Mouse (Mus musculus) heart, embryonic 15.5 days (tissue): Measurements from ENCODE around the gene Safb. TPM values are rescaled to one million over a fixed set of nuclear protein-coding genes. Genes with fewer than 3 reads are reported as not detected.

Experiments
- ATAC-seq: fragments of 200-750 bp; cut with Nextera tagmentation; replicated peaks from 2 replicates; pipeline ENCODE4 v1.8.0; 2017; ENCODE audit warnings: low read depth, moderate TSS enrichment; ENCODE audit not compliant: insufficient number of reproducible peaks, insufficient read depth, low FRiP score
- H3K27ac ChIP-seq: fragments of 300-500 bp; sonication (generic); 2 replicates; pipeline ENCODE4 v1.5.1; 2015; ENCODE audit warnings: mild to moderate bottlenecking, inconsistent platforms
- H3K27me3 ChIP-seq: fragments of 300-500 bp; sonication (generic); 2 replicates; pipeline ENCODE4 v1.6.1; 2015; ENCODE audit warnings: inconsistent platforms
- H3K36me3 ChIP-seq: fragments of 300-500 bp; sonication (generic); 2 replicates; pipeline ENCODE4 v1.6.1; 2015; ENCODE audit warnings: mild to moderate bottlenecking, inconsistent platforms
- H3K4me1 ChIP-seq: fragments of 300-500 bp; sonication (generic); replicated peaks from 2 replicates; pipeline ENCODE4 v1.6.1; 2015; ENCODE audit warnings: inconsistent platforms
- H3K4me2 ChIP-seq: fragments of 300-500 bp; sonication (generic); 2 replicates; pipeline ENCODE4 v1.6.1; 2015; ENCODE audit warnings: inconsistent platforms, mild to moderate bottlenecking, moderate library complexity
- H3K4me3 ChIP-seq: fragments of 300-500 bp; sonication (generic); 2 replicates; pipeline ENCODE4 v1.5.1; 2015; ENCODE audit warnings: mild to moderate bottlenecking, inconsistent platforms
- H3K9ac ChIP-seq: fragments of 300-500 bp; sonication (generic); 2 replicates; pipeline ENCODE4 v1.6.1; 2015; ENCODE audit warnings: mild to moderate bottlenecking, inconsistent platforms
- H3K9me3 ChIP-seq: fragments of 300-500 bp; sonication (generic); replicated peaks from 2 replicates; pipeline ENCODE4 v1.6.1; 2016; ENCODE audit warnings: inconsistent platforms
- WGBS: fragments of 180-500 bp; shearing (Covaris S2); methylation state at CpG from one replicate; pipeline ENCODE4 v1.1.7; 2015; ENCODE audit warnings: mixed read lengths; 5-methylcytosine and 5-hydroxymethylcytosine counted together
- polyA plus RNA-seq: library from polyadenylated mRNA; unstranded; fragments of >200 nt; fragmentation: Nextera tagmentation; extraction: Ambion mirVana; gene quantifications from 2 replicates; pipeline ENCODE4 v1.2.1, GENCODE M21; 2015

Safb gene
- polyA plus RNA-seq, 1 experiment from 2014 or later = 71.2 TPM

DNA sequence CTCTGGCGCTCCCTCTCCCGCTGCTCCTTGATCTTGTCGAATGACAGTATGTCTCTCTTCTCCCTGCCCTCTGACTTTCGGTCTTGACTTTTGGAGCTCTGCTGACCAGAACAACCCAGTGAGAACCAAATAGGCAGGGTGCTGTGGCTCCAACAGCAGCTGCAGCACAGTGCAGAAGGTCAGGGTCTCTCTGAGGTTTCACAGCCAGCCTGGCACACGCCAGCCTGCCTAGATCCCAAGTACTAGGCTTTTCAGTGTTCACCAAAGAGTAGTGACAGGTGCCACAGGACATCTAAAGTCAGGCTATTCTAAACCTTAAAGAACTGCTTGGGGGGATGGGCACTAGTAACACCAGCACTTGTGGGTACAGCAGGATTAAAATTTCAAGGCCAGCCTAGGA is 17.7 kb upstream of the Safb start:
- no peak for ATAC-seq
- H3K9ac ChIP-seq = no peak overlapping the region
- H3K4me3 ChIP-seq = no peak overlapping the region
- no peak overlapping the region for H3K27ac ChIP-seq
- H3K36me3 ChIP-seq = peaks cover 96% of the 10 kb centered on the region
- no peak overlapping the region for H3K4me2 ChIP-seq
- WGBS = 89% methylated on average over 5 of the region's 5 CpGs
- H3K4me1 ChIP-seq = no peaks in the 10 kb centered on the region
- H3K9me3 ChIP-seq = no peaks in the 10 kb centered on the region
- no peaks in the 10 kb centered on the region for H3K27me3 ChIP-seq

DNA sequence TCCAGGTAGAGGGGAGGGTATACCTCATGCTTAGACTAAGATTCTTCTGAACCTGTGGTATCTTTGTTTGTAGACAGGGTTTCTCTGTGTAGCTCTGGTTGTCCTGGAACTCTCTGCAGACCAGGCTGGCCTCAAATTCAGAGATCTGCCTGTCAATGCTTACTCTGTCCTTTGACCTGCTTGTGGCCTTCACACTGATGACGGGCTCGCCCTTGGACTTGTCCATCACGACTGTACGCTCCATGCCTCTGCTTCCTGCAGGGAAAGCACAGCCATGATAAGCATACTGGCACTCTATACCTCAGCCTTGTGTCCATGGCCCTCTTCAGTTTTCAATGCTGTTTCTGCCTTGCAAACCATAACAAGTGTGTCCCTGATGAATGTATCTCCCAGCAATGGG is 17.3 kb upstream of the Safb start:
- WGBS = 83% methylated on average over 4 of the region's 4 CpGs
- peaks cover 96% of the 10 kb centered on the region for H3K36me3 ChIP-seq

DNA sequence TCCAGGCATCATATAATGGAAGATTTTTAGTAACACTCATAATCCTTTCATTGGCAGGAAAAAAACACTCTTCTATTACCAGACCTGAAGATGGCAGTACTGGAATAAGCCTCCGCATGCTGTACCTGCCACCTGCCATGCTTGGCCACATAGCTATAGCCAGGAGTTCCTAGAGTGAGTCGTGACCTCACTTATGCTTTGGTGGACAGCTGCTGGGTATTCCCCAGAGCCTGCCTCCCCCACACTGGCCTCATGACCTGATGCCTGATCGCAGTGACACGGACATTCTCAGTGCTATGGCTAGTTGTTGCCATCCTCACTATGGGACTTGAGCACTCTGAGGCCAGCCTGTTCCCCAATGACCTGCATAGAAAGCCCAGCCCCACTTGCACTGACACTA is 14.3 kb upstream of the Safb start:
- Histone ChIP-seq H3K27ac (no peak overlapping the region), H3K4me1 (0 out of 2 replicates have a peak, but pooled peaks cover 4% of the 10 kb centered on the region), H3K4me3 (no peak overlapping the region), H3K9ac (no peak overlapping the region), H3K27me3 (no peaks in the 10 kb centered on the region), H3K9me3 (no peaks in the 10 kb centered on the region), H3K36me3 (peaks cover 94% of the 10 kb centered on the region), H3K4me2 (no peak overlapping the region)
- no peak for ATAC-seq
- 84% methylated on average over 4 of the region's 4 CpGs for WGBS

More for the DNA sequence above, 17.3 kb upstream of the Safb start:
- H3K27me3 ChIP-seq = no peaks in the 10 kb centered on the region
- no peaks in the 10 kb centered on the region for H3K9me3 ChIP-seq
- no peak overlapping the region for H3K4me2 ChIP-seq
- no peak overlapping the region for H3K27ac ChIP-seq
- H3K4me3 ChIP-seq = no peak overlapping the region
- ATAC-seq = no peak
- no peak overlapping the region for H3K9ac ChIP-seq
- H3K4me1 ChIP-seq = 0 out of 2 replicates have a peak, but pooled peaks cover 2% of the 10 kb centered on the region

DNA sequence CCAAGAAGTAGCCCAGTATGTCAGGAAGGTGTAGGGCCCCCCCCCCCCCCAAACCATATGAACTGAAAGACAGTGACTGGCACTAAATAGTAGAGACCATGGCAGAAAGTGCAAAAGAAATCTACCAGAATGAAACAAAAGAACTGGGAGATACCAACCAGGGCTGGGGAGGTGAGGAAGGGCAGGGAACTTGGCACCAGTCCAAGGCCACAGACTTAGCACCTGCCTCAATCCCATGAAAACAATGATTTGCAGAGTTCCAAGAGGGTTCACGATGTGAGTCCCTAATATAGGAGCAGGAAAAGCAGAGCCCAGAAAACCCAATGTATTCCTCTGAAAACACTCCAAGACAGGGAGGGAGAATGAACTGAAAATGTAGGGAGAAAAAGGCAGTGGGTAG is 12.5 kb upstream of the Safb start:
- Histone ChIP-seq H3K4me1 (0 out of 2 replicates have a peak, but pooled peaks cover 4% of the 10 kb centered on the region), H3K9me3 (no peaks in the 10 kb centered on the region), H3K27me3 (no peaks in the 10 kb centered on the region), H3K27ac (no peak overlapping the region), H3K4me2 (no peak overlapping the region), H3K36me3 (peaks cover 88% of the 10 kb centered on the region), H3K4me3 (no peak overlapping the region), H3K9ac (no peak overlapping the region)
- WGBS = 34% methylated on average over 1 of the region's 1 CpGs
- no peak for ATAC-seq

DNA sequence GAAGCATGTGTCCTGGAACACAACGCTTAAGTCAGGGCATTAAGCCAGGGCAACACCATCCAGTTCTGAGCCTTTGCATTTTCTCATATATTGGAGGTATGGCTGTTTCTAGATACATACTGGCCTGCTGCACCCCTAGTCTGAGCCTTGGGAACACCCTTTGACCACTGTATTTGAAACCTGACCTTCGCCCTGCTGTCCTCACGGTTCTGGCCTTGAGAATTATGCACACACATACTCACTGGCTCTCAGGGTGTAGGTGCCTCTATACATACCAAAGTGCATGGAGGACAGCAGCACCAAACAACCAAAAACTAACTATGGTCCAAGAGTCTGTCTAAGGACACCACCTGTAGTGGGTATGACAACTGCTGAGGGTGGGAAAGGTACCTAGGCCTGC is 11.7 kb upstream of the Safb start:
- no peak overlapping the region for H3K4me2 ChIP-seq
- no peaks in the 10 kb centered on the region for H3K27me3 ChIP-seq
- 83% methylated on average over 3 of the region's 3 CpGs for WGBS
- no peaks in the 10 kb centered on the region for H3K9me3 ChIP-seq
- no peak overlapping the region for H3K4me3 ChIP-seq
- H3K27ac ChIP-seq = no peak overlapping the region
- H3K4me1 ChIP-seq = 0 out of 2 replicates have a peak, but pooled peaks cover 4% of the 10 kb centered on the region
- H3K36me3 ChIP-seq = peaks cover 88% of the 10 kb centered on the region
- no peak for ATAC-seq
- no peak overlapping the region for H3K9ac ChIP-seq

DNA sequence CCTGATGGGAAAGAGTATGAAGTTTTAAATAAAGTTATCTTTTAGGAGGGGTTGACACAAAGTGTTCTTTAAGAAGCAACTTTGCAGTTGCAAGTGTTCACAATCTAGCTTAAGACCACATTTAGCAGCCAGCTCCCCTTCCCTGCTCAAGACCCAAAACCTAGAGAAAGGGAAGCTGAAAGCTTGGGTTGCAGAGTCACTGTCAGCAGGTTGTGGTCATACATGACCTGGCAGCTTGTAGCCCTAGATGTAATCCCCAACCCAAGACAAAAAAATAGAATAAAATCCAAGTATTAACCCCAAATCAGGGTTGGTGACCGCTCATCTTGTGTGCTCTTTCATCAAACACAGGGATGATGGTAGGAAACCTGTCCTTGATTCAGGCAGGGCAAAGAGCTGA is 1.6 kb upstream of the Safb start:
- Histone ChIP-seq H3K4me1 (peaks cover 46% of the 10 kb centered on the region), H3K27ac (peak overlapping the region; percentile 97), H3K4me2 (peak overlapping the region; percentile 74), H3K4me3 (peak overlapping the region; percentile 93), H3K9me3 (no peaks in the 10 kb centered on the region), H3K36me3 (peaks cover 47% of the 10 kb centered on the region), H3K9ac (peak overlapping the region; percentile 96), H3K27me3 (no peaks in the 10 kb centered on the region)
- WGBS = 81% methylated on average over 1 of the region's 1 CpGs
- no peak for ATAC-seq

DNA sequence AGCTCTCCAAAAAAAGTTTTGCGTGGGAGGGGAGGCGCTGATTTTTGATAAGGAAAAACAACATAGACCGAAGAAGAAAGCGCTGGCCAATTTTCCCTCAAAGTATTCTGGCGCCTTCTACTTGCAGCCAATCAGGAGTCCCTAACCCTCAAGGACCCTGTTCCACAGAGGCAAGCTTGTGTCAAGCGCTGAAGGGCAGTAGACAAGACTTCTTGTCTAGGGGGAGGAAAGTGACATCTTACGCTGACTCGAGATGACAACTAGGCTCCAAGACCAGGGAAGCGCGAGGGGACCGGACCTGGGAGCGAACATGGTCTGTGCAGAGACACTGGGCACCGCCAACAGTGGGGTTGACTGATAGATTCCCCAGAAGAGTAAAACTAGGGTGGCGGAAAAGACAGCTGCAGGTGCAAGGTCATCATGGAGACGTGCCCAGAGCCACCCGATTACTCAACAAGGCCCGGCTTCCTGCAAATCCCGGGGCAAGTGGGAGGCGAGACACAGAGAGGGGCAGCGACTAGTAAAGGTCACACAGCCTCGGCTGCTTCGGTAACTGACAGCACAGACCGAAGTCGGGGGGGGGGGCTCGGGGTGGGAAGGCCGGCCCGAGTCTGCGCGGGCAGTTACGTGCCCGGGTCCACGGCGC is 891 bp upstream of the Safb start:
- Histone ChIP-seq H3K27ac (peak overlapping the region; percentile 97), H3K4me3 (peak overlapping the region; percentile 93), H3K4me2 (peak overlapping the region; percentile 74), H3K36me3 (peaks cover 47% of the 10 kb centered on the region), H3K9ac (peak overlapping the region; percentile 96), H3K27me3 (no peaks in the 10 kb centered on the region), H3K4me1 (peaks cover 52% of the 10 kb centered on the region), H3K9me3 (no peaks in the 10 kb centered on the region)
- ATAC-seq = peak; percentile 15; the same call in 1 of the 2 replicates
- WGBS = under 1% methylated on average over 33 of the region's 33 CpGs

DNA sequence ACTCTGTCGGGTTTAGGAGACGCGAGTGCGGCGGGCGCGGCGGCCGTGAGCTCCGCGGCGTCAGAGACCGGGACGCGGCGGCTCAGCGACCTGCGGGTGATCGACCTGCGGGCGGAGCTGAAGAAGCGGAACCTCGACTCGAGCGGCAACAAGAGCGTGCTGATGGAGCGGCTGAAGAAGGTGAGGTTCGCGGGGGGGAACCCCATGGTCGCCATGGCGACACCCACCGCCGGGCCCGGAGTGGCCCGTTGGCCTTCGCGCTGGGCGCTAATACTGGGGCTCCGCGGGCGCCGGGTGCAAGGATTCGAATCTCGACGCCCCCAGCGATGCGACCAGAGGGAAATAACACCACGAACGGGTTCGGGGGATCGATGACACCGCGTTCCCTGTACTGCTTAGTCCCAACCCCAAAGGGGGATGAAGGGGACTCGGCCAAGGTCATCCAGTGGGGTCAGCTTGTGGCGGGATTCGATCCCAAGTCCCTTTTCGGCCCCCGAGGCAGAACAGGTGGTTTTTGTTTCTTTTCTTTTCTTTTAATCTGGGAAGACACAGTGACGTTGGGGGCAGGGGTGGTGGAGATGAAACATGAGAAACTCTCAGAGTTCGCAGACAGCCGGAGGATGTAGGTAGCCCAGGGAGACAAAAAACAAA is 671 bp downstream of the Safb start:
- no peak for ATAC-seq
- peaks cover 55% of the 10 kb centered on the region for H3K4me1 ChIP-seq
- WGBS = under 1% methylated on average over 60 of the region's 61 CpGs

DNA sequence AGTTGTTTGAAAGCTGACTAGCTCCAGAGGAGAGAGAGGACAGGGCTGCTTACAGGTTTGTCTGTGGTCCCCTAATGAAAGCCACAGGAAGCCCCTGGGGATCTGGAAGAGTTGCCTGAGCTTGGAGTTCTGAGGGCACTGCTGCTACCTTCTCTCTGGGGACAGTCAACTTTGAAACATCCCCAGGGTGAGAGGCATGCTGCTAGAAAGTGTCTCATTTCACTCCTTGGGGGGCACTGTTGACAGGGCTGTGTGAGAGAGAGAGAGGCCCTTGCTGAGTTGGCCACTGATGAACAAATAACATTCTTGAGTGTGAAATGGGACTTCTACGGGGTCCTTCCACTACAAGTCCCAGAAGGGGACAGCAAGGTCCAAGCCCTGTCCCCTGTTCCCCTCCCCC is 3.1 kb downstream of the Safb start:
- Histone ChIP-seq H3K4me1 (peaks cover 47% of the 10 kb centered on the region), H3K27ac (no peak overlapping the region), H3K36me3 (peaks cover 53% of the 10 kb centered on the region), H3K27me3 (no peaks in the 10 kb centered on the region), H3K4me3 (no peak overlapping the region), H3K4me2 (no peak overlapping the region), H3K9me3 (no peaks in the 10 kb centered on the region), H3K9ac (no peak overlapping the region)
- WGBS = 56% methylated on average over 1 of the region's 1 CpGs
- ATAC-seq = no peak

More for the DNA sequence above, 671 bp downstream of the Safb start:
- peaks cover 49% of the 10 kb centered on the region for H3K36me3 ChIP-seq
- no peaks in the 10 kb centered on the region for H3K27me3 ChIP-seq
- no peaks in the 10 kb centered on the region for H3K9me3 ChIP-seq
- peak overlapping the region; percentile 92 for H3K4me3 ChIP-seq
- peak overlapping the region; percentile 96 for H3K27ac ChIP-seq
- H3K9ac ChIP-seq = peak overlapping the region; percentile 92
- peak overlapping the region; percentile 73 for H3K4me2 ChIP-seq

DNA sequence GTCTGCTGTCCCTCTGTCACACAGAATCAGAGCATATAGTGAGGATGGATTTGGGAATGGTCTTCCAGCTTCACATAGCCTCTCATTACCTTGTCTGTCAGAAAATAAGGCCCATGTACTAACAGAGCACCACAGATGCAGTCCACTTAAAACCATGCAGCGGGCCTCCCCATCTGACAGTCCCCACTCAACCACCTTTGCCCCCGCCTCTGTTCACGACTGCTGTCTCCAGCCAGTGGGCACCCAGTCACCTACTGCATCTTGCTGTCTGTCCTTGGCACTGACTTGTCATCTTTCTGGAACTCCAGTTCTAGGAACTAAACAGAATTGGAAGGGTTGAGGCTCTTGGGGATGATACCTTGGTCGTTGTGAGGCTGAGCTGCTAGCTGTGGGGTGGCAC is 4.3 kb downstream of the Safb start:
- H3K4me1 ChIP-seq = peaks cover 40% of the 10 kb centered on the region
- H3K9ac ChIP-seq = no peak overlapping the region
- no peak for ATAC-seq
- H3K27me3 ChIP-seq = no peaks in the 10 kb centered on the region
- H3K27ac ChIP-seq = no peak overlapping the region
- 96% methylated on average over 4 of the region's 4 CpGs for WGBS
- no peaks in the 10 kb centered on the region for H3K9me3 ChIP-seq
- no peak overlapping the region for H3K4me2 ChIP-seq
- peaks cover 64% of the 10 kb centered on the region for H3K36me3 ChIP-seq
- H3K4me3 ChIP-seq = no peak overlapping the region

DNA sequence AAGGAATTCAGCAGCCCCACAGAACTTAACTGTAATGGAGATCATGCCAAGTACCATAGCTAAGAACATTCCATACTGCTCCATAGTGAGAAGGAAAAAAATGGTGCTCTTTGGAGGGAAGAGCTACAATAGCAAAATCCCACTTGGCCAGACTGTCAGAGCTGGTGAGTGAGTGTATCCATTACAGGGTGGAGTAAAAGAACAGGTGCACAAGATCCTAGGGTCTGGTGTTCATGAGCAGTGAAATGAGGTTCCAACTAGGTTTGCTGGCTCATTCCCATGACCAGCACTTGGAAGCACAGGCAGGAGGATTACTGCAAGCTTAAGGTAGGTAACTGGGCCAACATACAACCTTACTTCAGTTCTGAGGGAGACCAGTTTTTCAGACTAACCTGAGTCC is 7.9 kb downstream of the Safb start:
- Histone ChIP-seq H3K9me3 (no peaks in the 10 kb centered on the region), H3K4me3 (no peak overlapping the region), H3K4me1 (peaks cover 22% of the 10 kb centered on the region), H3K27ac (no peak overlapping the region), H3K36me3 (peaks cover 96% of the 10 kb centered on the region), H3K4me2 (no peak overlapping the region), H3K27me3 (no peaks in the 10 kb centered on the region), H3K9ac (no peak overlapping the region)
- no peak for ATAC-seq
